Mouse (Mus musculus): ENCODE measurements around the gene Actb. TPM values are rescaled to one million over a fixed set of nuclear protein-coding genes. Genes with fewer than 3 reads are reported as not detected.

Actb gene
- polyA plus RNA-seq, 1 experiment, result 1,228 TPM

DNA sequence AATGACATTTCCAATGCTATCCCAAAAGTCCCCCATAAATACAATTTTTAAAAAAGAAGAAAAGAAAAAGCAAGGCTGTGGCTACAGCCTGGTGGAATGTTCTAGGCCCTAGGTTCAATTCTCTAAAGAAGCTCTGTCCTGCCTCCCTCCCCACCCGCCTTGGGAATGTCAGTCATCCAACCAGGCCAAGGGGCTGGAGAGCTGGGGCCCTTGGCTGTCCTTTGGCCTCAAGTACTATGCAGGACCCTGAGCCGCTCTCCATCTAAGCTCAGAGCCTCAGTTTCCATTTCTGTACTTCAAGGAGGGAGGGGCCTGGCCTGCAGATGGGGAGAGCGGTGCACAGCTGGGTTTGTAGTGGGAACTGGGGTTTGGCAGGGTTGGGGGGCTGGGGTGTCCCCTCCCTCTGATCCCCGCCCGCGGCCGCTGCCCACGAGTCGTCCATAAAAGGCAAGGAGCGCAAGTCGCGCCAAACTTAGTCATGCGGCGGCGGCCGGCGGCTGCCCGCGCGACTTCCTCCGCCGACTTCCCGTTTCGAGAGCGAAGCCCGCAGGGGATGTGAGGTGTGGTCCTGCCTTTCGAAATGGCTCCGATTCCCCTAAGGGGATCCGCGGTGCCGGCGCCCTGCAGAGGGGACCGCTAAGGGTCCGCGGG lies 22.3 kb upstream of the Actb start:
- peak overlapping the region; percentile 99 for H3K27ac ChIP-seq (replicated peaks; ENCODE audit: low read depth, low read length)
- peak overlapping the region; percentile 81 for H3K4me3 ChIP-seq (ENCODE audit: insufficient read depth, low read depth, low read length)
- peaks cover 6% of the 10 kb centered on the region for H3K4me1 ChIP-seq (ENCODE audit: control insufficient read depth, insufficient read depth, insufficient read length, low read length)

DNA sequence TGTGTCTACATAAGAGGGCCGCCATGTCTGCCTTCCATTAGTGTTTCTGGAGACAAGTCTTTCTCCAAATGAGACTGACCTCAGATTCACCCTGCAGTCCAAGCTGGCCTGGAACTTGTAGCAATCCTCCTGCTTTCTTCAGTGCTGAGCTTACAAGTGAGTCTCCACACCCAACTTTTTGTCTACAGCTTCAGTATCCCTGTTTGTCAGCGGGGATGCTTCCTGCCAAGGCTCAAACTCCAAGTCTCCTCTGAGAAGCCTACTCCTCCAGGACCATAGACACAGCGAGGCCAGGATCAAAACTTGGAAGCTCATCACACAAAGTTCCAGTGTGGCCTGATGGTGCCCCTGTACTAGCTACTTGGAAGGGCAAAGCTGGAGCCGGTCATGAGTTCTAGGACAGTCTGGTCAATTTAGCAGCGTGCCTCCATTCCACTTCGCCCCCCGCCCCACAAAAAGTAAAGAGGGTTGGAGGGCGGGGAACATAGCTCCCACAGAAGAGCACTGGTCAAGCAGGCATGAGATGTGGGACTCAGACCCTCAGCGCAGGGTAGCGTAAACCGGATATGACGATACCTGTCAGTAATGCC lies 20.9 kb upstream of the Actb start:
- Histone ChIP-seq H3K4me1 (ENCODE audit: control insufficient read depth, insufficient read depth, insufficient read length, low read length) (peaks cover 6% of the 10 kb centered on the region), H3K4me3 (ENCODE audit: insufficient read depth, low read depth, low read length) (no peak overlapping the region), H3K27ac (replicated peaks; ENCODE audit: low read depth, low read length) (peak overlapping the region; percentile 62)

DNA sequence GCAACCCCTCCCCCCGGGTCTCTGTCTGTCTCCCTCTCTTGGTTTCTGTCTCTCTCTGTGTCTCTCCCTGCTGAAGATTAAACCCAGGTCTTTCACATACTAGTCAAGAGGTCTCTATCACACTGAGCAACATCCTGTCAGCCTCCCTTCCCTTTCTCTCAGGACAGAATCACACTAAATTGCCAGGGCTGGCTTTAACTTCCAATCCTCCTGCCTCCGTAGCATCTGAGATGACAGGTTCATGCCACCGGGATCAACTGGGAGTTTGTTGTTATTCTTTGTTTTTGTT lies 20.3 kb upstream of the Actb start:
- Histone ChIP-seq H3K4me3 (ENCODE audit: insufficient read depth, low read depth, low read length) (no peak overlapping the region), H3K4me1 (ENCODE audit: control insufficient read depth, insufficient read depth, insufficient read length, low read length) (peaks cover 11% of the 10 kb centered on the region), H3K27ac (replicated peaks; ENCODE audit: low read depth, low read length) (peak overlapping the region; percentile 62)

DNA sequence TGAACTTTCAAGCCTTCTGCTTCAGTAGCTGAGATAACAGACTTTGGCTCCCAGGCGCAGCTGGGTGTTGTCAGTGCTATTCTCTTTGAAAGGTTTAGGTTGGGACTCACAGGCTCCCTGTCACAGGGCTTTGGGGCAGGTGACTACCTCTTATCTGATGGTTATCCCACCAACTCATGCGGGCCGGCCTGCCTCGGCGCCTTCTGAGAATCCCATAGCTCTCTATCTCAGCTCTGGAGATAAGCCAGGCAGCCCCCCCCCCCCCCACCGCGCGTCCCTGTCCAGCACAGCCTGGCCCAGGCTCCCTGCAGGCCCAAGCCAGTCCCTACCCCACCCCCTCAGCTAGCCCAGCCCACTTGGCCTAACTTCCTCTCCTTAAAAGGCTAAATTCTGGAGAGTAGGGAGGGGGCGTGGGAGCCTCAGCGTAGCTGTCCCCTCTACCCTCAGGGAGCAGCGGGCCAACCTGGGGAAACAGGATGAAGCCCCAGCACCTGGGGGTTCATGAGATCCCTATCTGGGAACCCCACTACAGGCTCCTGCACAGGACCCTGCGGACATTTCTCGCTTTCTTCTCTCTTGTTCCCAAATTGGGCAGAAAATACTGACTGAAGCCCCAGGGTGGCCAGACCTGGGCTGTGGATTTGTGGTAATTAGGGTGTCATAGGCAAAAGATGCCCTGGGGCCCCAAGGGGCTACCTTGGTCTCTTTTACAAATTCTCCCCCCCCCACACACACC lies 19.8 kb upstream of the Actb start:
- Histone ChIP-seq H3K4me1 (ENCODE audit: control insufficient read depth, insufficient read depth, insufficient read length, low read length) (peaks cover 16% of the 10 kb centered on the region), H3K4me3 (ENCODE audit: insufficient read depth, low read depth, low read length) (0 out of 2 replicates have a peak overlapping the region, but pooled peaks have one; percentile 22), H3K27ac (replicated peaks; ENCODE audit: low read depth, low read length) (peak overlapping the region; percentile 59)

DNA sequence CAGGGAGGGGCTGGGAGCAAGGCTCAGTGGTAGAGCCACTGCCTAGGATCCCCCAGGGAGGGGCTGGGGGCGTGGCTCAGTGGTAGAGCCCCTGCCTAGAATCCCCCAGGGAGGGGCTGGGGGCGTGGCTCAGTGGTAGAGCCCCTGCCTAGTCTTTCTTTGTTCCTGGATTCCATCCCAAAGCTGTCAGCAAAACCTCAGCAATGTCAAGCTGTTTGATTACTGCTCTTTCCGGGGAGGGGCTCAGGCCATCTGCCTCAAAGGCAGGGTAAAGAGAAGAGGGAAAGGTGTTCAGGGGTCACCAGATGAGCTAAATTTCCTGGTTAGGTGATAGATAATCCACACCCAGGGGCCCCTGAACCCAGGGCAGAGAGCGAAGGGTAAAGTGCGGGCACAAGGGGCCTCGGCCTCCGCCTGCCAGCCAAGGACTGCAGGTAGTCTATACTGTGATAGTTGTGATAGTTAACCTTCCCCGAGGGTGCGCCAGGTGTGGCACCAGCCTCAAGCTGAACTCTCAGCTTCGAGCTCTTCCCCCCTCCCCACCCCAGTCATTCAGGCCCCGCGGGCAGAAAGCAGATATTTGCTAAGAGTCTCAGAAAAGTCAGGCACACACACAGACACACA lies 17.9 kb upstream of the Actb start:
- Histone ChIP-seq H3K4me3 (ENCODE audit: insufficient read depth, low read depth, low read length) (no peak overlapping the region), H3K4me1 (ENCODE audit: control insufficient read depth, insufficient read depth, insufficient read length, low read length) (peaks cover 20% of the 10 kb centered on the region), H3K27ac (replicated peaks; ENCODE audit: low read depth, low read length) (no peak overlapping the region)

DNA sequence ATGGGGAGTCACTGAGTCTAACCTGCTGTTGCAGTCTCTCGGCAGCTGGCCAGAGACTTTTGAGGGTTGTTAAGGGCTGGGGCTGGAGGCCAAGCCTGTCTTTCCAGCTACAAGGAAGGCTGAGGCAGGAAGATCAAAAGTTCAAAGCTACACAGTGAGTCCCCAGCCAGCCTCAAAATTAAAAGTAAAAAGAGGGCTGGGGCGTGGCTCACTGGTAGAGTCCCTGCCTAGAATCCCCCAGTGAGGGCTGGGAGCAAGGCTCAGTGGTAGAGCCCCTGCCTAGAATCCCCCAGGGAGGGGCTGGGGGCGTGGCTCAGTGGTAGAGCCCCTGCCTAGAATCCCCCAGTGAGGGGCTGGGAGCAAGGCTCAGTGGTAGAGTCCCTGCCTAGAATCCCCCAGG lies 17.2 kb upstream of the Actb start:
- Histone ChIP-seq H3K4me1 (ENCODE audit: control insufficient read depth, insufficient read depth, insufficient read length, low read length) (peaks cover 20% of the 10 kb centered on the region), H3K4me3 (ENCODE audit: insufficient read depth, low read depth, low read length) (no peak overlapping the region), H3K27ac (replicated peaks; ENCODE audit: low read depth, low read length) (no peak overlapping the region)

DNA sequence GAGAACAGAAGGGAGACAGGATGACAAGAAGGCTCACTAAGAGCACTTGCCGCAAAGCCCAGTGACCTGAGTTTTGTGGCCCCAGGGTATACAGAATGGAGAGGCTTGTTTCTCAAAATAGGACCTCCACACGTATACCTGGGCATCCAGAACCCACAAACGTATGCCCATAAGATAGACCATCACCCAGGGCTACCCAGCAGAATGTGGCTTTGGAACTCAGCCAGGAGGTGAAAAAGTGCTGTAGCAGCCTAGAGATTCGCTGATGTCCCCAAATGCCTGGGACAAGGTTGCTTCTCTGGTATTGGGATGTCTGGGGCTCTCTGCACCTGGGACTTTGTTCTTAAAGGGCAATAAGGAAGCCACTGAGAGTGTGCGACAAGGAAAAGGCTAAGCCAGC lies 15.7 kb upstream of the Actb start:
- Histone ChIP-seq H3K27ac (replicated peaks; ENCODE audit: low read depth, low read length) (no peak overlapping the region), H3K4me3 (ENCODE audit: insufficient read depth, low read depth, low read length) (no peak overlapping the region), H3K4me1 (ENCODE audit: control insufficient read depth, insufficient read depth, insufficient read length, low read length) (peaks cover 14% of the 10 kb centered on the region)

DNA sequence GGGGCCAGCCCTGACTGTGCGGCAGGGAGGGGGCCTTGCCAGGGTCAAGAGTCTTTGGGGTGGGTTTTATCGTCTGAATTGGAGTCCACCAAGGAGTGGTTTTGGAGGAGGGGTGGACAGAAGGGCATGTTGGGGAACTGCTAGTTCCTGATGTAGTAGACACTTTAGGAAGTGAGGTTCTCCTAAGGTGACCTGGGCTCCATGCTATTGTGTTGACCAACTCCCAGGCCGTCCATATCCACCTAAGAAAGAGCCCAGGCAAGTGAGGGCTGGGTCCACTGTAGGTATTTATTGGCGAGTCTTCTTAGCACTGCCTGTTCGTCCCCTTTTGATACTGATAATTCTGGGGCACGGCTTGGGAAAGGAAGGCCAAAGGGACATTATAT lies 14.5 kb upstream of the Actb start:
- Histone ChIP-seq H3K4me1 (ENCODE audit: control insufficient read depth, insufficient read depth, insufficient read length, low read length) (peaks cover 14% of the 10 kb centered on the region), H3K4me3 (ENCODE audit: insufficient read depth, low read depth, low read length) (no peak overlapping the region), H3K27ac (replicated peaks; ENCODE audit: low read depth, low read length) (peak overlapping the region; percentile 91)

DNA sequence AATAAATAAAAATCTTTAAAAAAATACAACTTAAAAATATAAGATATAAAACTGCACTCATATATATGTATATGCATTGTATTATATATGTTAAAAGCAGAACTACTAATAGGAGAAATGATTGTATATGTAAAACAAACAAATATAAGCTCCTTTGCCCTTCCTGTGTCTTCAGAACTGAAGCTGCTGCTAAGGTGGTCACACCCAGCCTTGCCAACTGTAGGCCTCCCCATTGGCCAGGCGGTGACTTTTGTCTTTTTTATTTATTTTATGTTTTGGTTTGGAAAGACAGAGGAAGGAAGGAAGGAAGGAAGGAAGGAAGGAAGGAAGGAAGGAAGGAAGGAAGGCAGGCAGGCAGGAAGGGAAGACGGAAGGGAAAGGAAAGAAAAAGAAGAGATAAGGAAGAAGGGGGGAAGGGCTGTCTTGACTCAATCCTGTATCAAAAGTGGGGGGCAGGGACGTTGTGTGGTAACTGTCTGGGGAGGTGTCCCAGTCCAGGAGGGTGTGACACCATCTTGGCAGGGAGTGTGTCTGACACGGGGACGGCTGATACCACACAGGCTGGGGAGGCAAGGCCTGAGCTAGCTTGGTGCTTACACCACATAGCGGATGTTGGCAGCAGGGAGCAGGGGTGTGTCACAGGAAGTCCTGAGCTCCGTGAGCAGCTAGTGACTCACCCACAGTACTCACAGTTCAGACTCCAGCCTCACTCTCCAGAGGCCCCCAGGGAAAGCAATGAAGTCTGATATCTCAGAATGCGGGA lies 13.9 kb upstream of the Actb start:
- H3K27ac ChIP-seq (replicated peaks; ENCODE audit: low read depth, low read length), result peak overlapping the region; percentile 91

DNA sequence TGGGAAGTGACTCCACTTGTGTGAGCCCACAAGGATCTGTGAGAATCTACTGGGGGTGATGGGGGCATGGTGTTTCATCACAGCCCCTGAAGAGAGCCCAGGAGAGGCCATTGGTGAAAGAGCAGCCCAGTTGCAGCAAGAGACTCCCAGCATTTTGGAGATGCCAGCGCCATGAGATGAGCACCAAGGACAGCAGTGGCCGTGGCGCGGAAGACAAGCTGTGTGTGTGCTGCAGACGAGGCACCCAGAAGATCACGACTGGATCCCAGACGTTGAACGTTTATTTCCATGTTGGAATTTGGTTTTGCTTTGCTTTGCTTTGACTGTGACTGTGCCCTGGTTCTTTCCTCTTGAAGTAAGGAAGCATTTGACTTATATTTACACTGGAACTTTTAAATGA lies 10.8 kb upstream of the Actb start:
- Histone ChIP-seq H3K4me3 (ENCODE audit: insufficient read depth, low read depth, low read length) (no peak overlapping the region), H3K27ac (replicated peaks; ENCODE audit: low read depth, low read length) (no peak overlapping the region), H3K4me1 (ENCODE audit: control insufficient read depth, insufficient read depth, insufficient read length, low read length) (peaks cover 14% of the 10 kb centered on the region)

More for the DNA sequence above, 13.9 kb upstream of the Actb start:
- peaks cover 14% of the 10 kb centered on the region for H3K4me1 ChIP-seq (ENCODE audit: control insufficient read depth, insufficient read depth, insufficient read length, low read length)
- no peak overlapping the region for H3K4me3 ChIP-seq (ENCODE audit: insufficient read depth, low read depth, low read length)

DNA sequence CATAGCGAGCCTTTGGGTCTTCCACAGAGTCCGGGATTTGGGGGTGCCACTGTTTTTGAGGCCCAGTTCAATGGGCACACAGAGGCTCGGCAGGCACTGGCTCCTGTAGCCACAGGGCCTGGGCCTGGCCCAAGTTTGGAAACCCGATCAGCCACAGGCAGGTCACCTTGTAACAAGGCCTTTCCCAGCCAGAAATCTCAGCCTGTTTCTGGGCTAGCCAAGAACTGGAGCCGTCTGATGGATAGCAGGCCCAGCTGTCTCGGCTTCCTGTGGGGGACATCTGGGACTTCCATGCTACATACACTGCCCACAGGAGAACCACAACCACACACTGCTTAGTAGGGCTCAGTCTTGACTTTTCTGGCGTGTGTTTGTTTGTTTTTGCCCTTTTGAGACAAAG lies 10.0 kb upstream of the Actb start:
- Histone ChIP-seq H3K27ac (replicated peaks; ENCODE audit: low read depth, low read length) (peak overlapping the region; percentile 81), H3K4me1 (ENCODE audit: control insufficient read depth, insufficient read depth, insufficient read length, low read length) (peaks cover 9% of the 10 kb centered on the region), H3K4me3 (ENCODE audit: insufficient read depth, low read depth, low read length) (no peak overlapping the region)

DNA sequence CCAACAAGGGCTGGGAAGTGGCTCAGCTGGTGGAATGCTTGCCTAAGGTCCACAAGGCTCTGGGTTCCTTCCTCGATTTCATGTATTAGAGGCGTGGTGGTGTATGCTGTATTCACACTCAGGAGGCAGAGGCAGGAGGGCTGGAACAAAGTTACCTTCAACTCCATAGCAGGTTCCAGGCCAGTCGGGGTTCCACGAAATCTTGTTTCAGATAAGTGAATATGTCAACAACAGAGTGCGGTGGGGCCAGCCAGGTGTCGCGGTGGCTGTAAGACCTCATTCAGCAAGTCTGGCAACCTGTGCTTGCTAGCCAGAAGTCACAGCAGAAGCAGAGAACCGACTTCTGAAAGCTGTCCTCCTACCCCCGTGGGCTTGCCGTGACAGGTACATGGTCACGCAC lies 8.7 kb upstream of the Actb start:
- no peak overlapping the region for H3K4me3 ChIP-seq (ENCODE audit: insufficient read depth, low read depth, low read length)
- no peak overlapping the region for H3K27ac ChIP-seq (replicated peaks; ENCODE audit: low read depth, low read length)
- H3K4me1 ChIP-seq (ENCODE audit: control insufficient read depth, insufficient read depth, insufficient read length, low read length), result peaks cover 4% of the 10 kb centered on the region; the same call in 1 of the 2 replicates

DNA sequence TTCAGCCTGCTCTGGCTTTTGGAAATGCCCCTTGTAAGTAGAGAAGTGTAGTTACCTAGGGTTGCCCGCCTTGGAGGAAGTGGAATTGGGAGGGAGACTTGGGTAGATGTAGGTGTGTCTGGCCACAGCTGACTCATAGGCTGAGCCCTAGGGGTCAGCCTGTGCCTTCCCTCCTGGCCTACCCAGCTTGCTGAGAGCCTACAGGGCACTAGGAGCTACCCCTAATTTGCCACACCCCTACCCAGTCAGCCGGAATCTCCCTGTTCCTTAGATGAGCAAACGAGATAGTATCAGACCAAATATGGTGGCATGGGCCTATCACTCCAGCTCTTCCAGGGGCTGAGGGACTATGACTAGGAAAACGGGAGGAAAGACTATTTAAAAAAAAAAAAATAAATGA lies 6.2 kb upstream of the Actb start:
- H3K4me1 ChIP-seq (ENCODE audit: control insufficient read depth, insufficient read depth, insufficient read length, low read length), result peaks cover 27% of the 10 kb centered on the region
- H3K4me3 ChIP-seq (ENCODE audit: insufficient read depth, low read depth, low read length), result no peak overlapping the region
- H3K27ac ChIP-seq (replicated peaks; ENCODE audit: low read depth, low read length), result no peak overlapping the region

DNA sequence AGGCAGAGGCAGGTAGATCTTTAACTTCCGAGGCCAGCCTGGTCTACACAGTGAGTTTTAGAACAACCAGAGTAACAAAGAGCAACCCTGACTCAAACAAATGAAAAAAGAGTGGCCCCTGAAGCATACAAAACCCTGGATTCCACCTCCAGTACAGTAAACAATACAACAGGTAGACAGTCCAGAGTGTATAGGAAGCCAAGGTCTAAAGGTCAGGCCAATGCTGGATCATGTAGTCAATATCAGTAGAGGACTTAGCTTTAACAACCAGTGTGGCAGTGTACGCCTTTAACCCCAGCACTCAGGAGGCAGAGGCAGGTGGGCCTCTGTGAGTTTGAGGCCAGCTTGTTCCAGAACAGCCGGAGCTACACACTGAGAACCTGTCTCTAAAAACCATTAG lies 5.8 kb upstream of the Actb start:
- H3K4me1 ChIP-seq (ENCODE audit: control insufficient read depth, insufficient read depth, insufficient read length, low read length), result peaks cover 31% of the 10 kb centered on the region
- H3K27ac ChIP-seq (replicated peaks; ENCODE audit: low read depth, low read length), result no peak overlapping the region
- no peak overlapping the region for H3K4me3 ChIP-seq (ENCODE audit: insufficient read depth, low read depth, low read length)

DNA sequence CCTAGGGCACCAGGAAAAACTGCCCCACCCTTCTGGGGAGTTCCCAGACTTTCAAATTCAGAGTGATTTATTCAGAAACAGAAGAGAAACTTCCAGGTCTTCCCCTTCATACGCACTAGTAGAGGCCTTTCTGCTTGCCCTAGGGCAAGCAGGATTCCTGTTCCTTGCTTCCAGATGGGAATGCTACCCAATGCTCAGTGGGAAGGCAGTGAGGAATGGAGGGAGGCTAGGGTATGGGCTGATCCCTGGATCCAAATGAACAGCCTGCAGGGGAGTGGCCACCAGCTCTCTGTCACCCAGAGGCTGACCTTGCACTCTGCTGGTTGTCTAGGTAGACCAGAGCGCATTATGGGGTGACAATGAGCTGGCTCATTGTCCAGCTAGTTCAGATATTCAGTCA lies 5.1 kb upstream of the Actb start:
- Histone ChIP-seq H3K4me3 (ENCODE audit: insufficient read depth, low read depth, low read length) (no peak overlapping the region), H3K4me1 (ENCODE audit: control insufficient read depth, insufficient read depth, insufficient read length, low read length) (peaks cover 31% of the 10 kb centered on the region), H3K27ac (replicated peaks; ENCODE audit: low read depth, low read length) (no peak overlapping the region; the same call in 1 of the 2 replicates)
